Comparison of ENCODE assay signal across 10 mouse cellular contexts in the genomic region with DNA sequence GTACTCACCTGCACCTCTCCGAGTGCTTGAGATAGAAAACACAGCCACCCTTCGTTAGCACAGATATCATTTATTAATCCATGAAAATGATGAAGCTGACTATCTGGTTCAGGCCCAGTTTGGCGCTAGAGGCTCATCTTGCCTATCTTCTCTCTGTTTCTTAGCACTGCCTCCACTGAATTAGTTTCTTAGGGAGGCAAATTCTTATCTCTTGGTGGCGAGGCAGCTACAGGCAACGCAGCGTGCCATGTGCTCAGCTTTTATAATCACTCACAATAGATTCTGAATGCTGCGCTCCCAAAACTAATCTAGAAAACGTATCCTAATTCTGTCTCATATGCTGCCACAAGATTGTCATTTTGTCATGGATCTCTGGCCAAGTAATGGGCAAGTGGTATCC. TPM values are rescaled to one million over a fixed set of nuclear protein-coding genes. Genes with fewer than 3 reads are reported as not detected.
"Had no signal": no experiment of that assay in that cellular context is flagged by ENCODE, and none has a peak within 500 bp of the region (broad histone marks: within the 10 kb centered on the region; RNA-seq: fewer than 3 reads in every experiment).

No protein-coding gene starts in this region.

- DNase-seq: right cerebral cortex, postnatal 25 days had no signal

- H3K36me3 ChIP-seq: kidney, embryonic 15.5 days; limb, embryonic 12.5 days; lung, embryonic 15.5 days; midbrain, embryonic 13.5 days had no signal

- ATAC-seq: midbrain, embryonic 13.5 days had no signal

- H3K9me3 ChIP-seq: kidney, embryonic 15.5 days; limb, embryonic 12.5 days; lung, embryonic 15.5 days; midbrain, embryonic 13.5 days had no signal

- H3K4me3 ChIP-seq: kidney, embryonic 15.5 days; limb, embryonic 12.5 days; lung, embryonic 15.5 days; midbrain, embryonic 13.5 days had no signal

- H3K27me3 ChIP-seq: kidney, embryonic 15.5 days; limb, embryonic 12.5 days; lung, embryonic 15.5 days; midbrain, embryonic 13.5 days had no signal

- H3K9ac ChIP-seq: kidney, embryonic 15.5 days; limb, embryonic 12.5 days; lung, embryonic 15.5 days; midbrain, embryonic 13.5 days had no signal

- H3K27ac ChIP-seq: kidney, embryonic 15.5 days; limb, embryonic 12.5 days; lung, embryonic 15.5 days; macrophage; midbrain, embryonic 13.5 days had no signal

- H3K4me2 ChIP-seq: kidney, embryonic 15.5 days; limb, embryonic 12.5 days; lung, embryonic 15.5 days; midbrain, embryonic 13.5 days had no signal

RNA-seq across cellular contexts. Expression of a gene that starts 9.1 kb away (rescaled TPM):
- total RNA-seq: layer of hippocampus, postnatal 25 days; left cerebral cortex, postnatal 36 days had no signal
- polyA plus RNA-seq: macrophage; neural tube, embryonic 14.5 days had no signal

RNA-seq across cellular contexts. Expression of a gene that starts 13.1 kb away (rescaled TPM):
- total RNA-seq: liver, adult 2 months had no signal
- polyA plus RNA-seq: limb, embryonic 12.5 days; liver, adult 2 months had no signal

RNA-seq across cellular contexts. Expression of a gene that starts 27.2 kb away (rescaled TPM):
- polyA plus RNA-seq: macrophage had no signal
